Mouse (Mus musculus) midbrain, postnatal 0 days (tissue): Measurements from ENCODE around the gene Pla2g12b. TPM values are rescaled to one million over a fixed set of nuclear protein-coding genes. Genes with fewer than 3 reads are reported as not detected.

Source experiments
- ATAC-seq: fragments of 200-750 bp; cut with Nextera tagmentation; 2 replicates; pipeline ENCODE4 v1.8.0; 2017; ENCODE audit warnings: moderate number of reproducible peaks, mild to moderate bottlenecking, moderate TSS enrichment, moderate library complexity; ENCODE audit not compliant: low FRiP score
- DNase-seq: peaks from one replicate; pipeline ENCODE4 v3.0.0-alpha.2; 2015; ENCODE audit warnings: low spot score
- H3K27ac ChIP-seq: fragments of 300-500 bp; sonication (generic); 2 replicates; pipeline ENCODE4 v1.5.1; 2014; ENCODE audit warnings: low read depth, mild to moderate bottlenecking, low read length, mixed read lengths
- H3K27me3 ChIP-seq: fragments of 300-500 bp; sonication (generic); 2 replicates; pipeline ENCODE4 v1.6.1; 2014; ENCODE audit warnings: low read length, control low read depth, mixed read lengths; ENCODE audit not compliant: insufficient read depth
- H3K36me3 ChIP-seq: fragments of 300-500 bp; sonication (generic); 2 replicates; pipeline ENCODE4 v1.6.1; 2014; ENCODE audit warnings: low read length, control low read depth, mixed read lengths; ENCODE audit not compliant: insufficient read depth
- H3K4me1 ChIP-seq: fragments of 300-500 bp; sonication (generic); 2 replicates; pipeline ENCODE4 v1.6.1; 2014; ENCODE audit warnings: mild to moderate bottlenecking, control low read depth, antibody characterized with exemption, low read length, mixed read lengths; ENCODE audit not compliant: insufficient read depth
- H3K4me2 ChIP-seq: fragments of 300-500 bp; sonication (generic); 2 replicates; pipeline ENCODE4 v1.6.1; 2014; ENCODE audit warnings: low read depth, mild to moderate bottlenecking, low read length, mixed read lengths; ENCODE audit not compliant: poor library complexity, severe bottlenecking
- H3K4me3 ChIP-seq: fragments of 300-500 bp; sonication (generic); 2 replicates; pipeline ENCODE4 v1.5.1; 2014; ENCODE audit warnings: low read depth, mild to moderate bottlenecking, low read length, moderate library complexity
- H3K9ac ChIP-seq: fragments of 300-500 bp; sonication (generic); replicated peaks from 2 replicates; pipeline ENCODE4 v1.6.1; 2014; ENCODE audit warnings: mild to moderate bottlenecking, low read length, moderate library complexity, mixed read lengths; ENCODE audit not compliant: poor library complexity, severe bottlenecking
- H3K9me3 ChIP-seq: fragments of 300-500 bp; sonication (generic); 2 replicates; pipeline ENCODE4 v1.6.1; 2016; ENCODE audit warnings: low read length, control low read depth
- CTCF ChIP-seq: IDR thresholded peaks from 2 replicates; pipeline ENCODE4 v1.5.1; 2016; ENCODE audit warnings: antibody characterized with exemption, mild to moderate bottlenecking
- WGBS: fragments of 180-500 bp; shearing (Covaris S2); extraction: QIAGEN DNeasy Blood & Tissue Kit; methylation state at CpG from one replicate; pipeline ENCODE4 v1.1.7; 2014; 5-methylcytosine and 5-hydroxymethylcytosine counted together
- polyA plus RNA-seq: library from polyadenylated mRNA; unstranded; fragments of >200 nt; fragmentation: Nextera tagmentation; extraction: Ambion mirVana; gene quantifications from 2 replicates; pipeline ENCODE4 v1.2.1, GENCODE M21; 2015
- total RNA-seq: library from RNA; depleted of rRNA; stranded (reverse); fragments of >200 nt; gene quantifications from 2 replicates; pipeline ENCODE4 v1.2.3, GENCODE M21; 2014

Gene Pla2g12b
- total and polyA plus RNA-seq, 2 experiments from 2014 or later, result not detected

GRCm38 (mm10) chr10:59425369-59425768 is 21.9 kb downstream of the Pla2g12b start:
- DNase-seq (no peak), ATAC-seq (no peak)
- no peaks in the 10 kb centered on the region for H3K36me3 ChIP-seq
- H3K27ac ChIP-seq, result no peak overlapping the region
- WGBS, result 85% methylated on average over 7 of the region's 7 CpGs
- H3K4me2 ChIP-seq, result no peak overlapping the region
- no peaks in the 10 kb centered on the region for H3K27me3 ChIP-seq
- no peak for TF ChIP-seq CTCF
- no peaks in the 10 kb centered on the region for H3K4me1 ChIP-seq
- H3K9ac ChIP-seq, result no peak overlapping the region
- no peak overlapping the region for H3K4me3 ChIP-seq
- no peaks in the 10 kb centered on the region for H3K9me3 ChIP-seq

- H3K4me2 ChIP-seq, result no peak overlapping the region
- H3K27me3 ChIP-seq, result no peaks in the 10 kb centered on the region
- TF ChIP-seq CTCF, result no peak
- WGBS, result 80% methylated on average over 4 of the region's 4 CpGs
- no peaks in the 10 kb centered on the region for H3K9me3 ChIP-seq
- no peak overlapping the region for H3K27ac ChIP-seq
- no peak for DNase-seq
- no peaks in the 10 kb centered on the region for H3K36me3 ChIP-seq
- no peak overlapping the region for H3K4me3 ChIP-seq
- H3K9ac ChIP-seq, result no peak overlapping the region
- no peak for ATAC-seq
- no peaks in the 10 kb centered on the region for H3K4me1 ChIP-seq
These were observed 22.9 kb downstream of the Pla2g12b start for GRCm38 (mm10) chr10:59426371-59426770.

GRCm38 (mm10) chr10:59429448-59430135 is 26.1 kb downstream of the Pla2g12b start:
- Histone ChIP-seq H3K27me3 (no peaks in the 10 kb centered on the region), H3K4me2 (no peak overlapping the region), H3K36me3 (no peaks in the 10 kb centered on the region), H3K4me3 (no peak overlapping the region), H3K9ac (no peak overlapping the region), H3K27ac (no peak overlapping the region), H3K9me3 (no peaks in the 10 kb centered on the region), H3K4me1 (no peaks in the 10 kb centered on the region)
- 90% methylated on average over 16 of the region's 16 CpGs for WGBS
- no peak for DNase-seq
- no peak for ATAC-seq
- no peak for TF ChIP-seq CTCF

GRCm38 (mm10) chr10:59430701-59431218 is 27.3 kb downstream of the Pla2g12b start:
- no peak for ATAC-seq
- TF ChIP-seq CTCF, result no peak
- no peak for DNase-seq
- H3K27me3 ChIP-seq, result no peaks in the 10 kb centered on the region
- no peak overlapping the region for H3K4me2 ChIP-seq
- no peak overlapping the region for H3K27ac ChIP-seq
- no peaks in the 10 kb centered on the region for H3K36me3 ChIP-seq
- no peak overlapping the region for H3K4me3 ChIP-seq
- 73% methylated on average over 6 of the region's 6 CpGs for WGBS
- no peak overlapping the region for H3K9ac ChIP-seq
- H3K9me3 ChIP-seq, result no peaks in the 10 kb centered on the region
- H3K4me1 ChIP-seq, result no peaks in the 10 kb centered on the region

GRCm38 (mm10) chr10:59435746-59436145 is 32.3 kb downstream of the Pla2g12b start:
- no peaks in the 10 kb centered on the region for H3K27me3 ChIP-seq
- H3K4me2 ChIP-seq, result no peak overlapping the region
- TF ChIP-seq CTCF, result no peak
- no peak overlapping the region for H3K9ac ChIP-seq
- no peak for ATAC-seq
- DNase-seq, result no peak
- WGBS, result 95% methylated on average over 18 of the region's 18 CpGs
- H3K9me3 ChIP-seq, result no peaks in the 10 kb centered on the region
- H3K4me3 ChIP-seq, result no peak overlapping the region
- H3K36me3 ChIP-seq, result no peaks in the 10 kb centered on the region
- no peaks in the 10 kb centered on the region for H3K4me1 ChIP-seq
- no peak overlapping the region for H3K27ac ChIP-seq

- H3K9ac ChIP-seq, result no peak overlapping the region
- H3K4me1 ChIP-seq, result no peaks in the 10 kb centered on the region
- no peak overlapping the region for H3K4me3 ChIP-seq
- no peak for ATAC-seq
- H3K27ac ChIP-seq, result no peak overlapping the region
- no peaks in the 10 kb centered on the region for H3K27me3 ChIP-seq
- no peaks in the 10 kb centered on the region for H3K9me3 ChIP-seq
- no peak overlapping the region for H3K4me2 ChIP-seq
- H3K36me3 ChIP-seq, result no peaks in the 10 kb centered on the region
- DNase-seq, result no peak
- TF ChIP-seq CTCF, result no peak
- 94% methylated on average over 12 of the region's 12 CpGs for WGBS
These were observed 35.2 kb downstream of the Pla2g12b start for GRCm38 (mm10) chr10:59438651-59439050.
